Mouse (Mus musculus): ENCODE data around the gene Rps21. TPM values are rescaled to one million over a fixed set of nuclear protein-coding genes. Genes with fewer than 3 reads are reported as not detected.

The Rps21 gene
- polyA plus RNA-seq, 1 experiment = 70.2 TPM

DNA sequence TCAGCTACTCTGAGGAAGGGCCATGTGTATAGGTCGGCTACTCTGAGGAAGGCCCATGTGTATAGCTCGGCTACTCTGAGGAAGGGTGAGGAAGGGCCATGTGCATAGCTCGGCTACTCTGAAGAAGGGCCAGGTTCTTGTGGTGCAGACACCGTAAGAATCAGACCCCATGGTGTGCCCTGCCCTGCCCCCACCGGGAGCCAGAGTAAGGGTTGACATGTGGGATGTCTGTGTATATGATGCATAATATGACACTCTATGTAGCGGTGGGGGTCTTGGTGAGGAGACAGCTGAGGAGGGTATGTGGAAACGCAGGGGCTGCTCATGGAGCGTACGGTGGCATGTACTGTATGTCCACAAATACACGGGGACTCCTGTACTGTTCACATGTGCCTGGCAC, 12.2 kb downstream of the Rps21 start:
- no peak for TF ChIP-seq GATA1 (IDR thresholded peaks at IDR 0.05; ENCODE audit: low read length)

DNA sequence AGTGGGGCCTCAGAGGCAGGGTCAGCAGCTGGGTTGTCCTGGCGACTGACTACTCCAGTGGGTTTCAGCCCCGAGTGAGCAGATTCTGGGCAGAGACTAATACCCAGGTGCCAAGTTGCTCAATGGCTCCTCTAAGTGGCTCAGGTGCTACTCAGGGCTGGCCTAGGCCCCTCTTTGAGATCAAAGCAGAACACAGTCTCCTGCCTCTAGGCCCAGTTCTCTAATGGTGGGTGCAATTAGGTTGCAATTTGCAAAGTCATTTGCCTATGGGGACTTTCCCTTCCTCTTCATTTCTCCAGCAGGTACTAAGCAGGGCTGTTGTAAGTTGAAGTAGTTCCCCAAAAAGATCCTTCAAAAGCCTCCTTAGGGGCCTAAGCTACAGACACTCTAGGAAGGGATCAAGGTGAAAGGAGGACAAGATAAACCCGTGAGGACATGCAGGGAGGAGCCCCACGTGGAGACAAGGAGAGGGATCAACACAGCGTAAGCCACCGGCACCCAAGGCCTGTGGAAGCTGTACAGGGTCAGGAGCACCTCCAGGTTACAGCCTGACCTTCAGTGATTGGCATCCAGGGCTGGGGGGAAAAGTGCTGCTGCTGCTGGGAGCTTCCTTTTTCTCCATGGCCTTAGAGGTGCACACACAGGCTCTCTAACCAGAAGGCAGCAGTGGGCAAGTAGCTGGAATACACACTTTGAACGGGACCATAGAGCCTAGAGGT, 13.5 kb downstream of the Rps21 start:
- no peak for TF ChIP-seq GATA1 (IDR thresholded peaks at IDR 0.05; ENCODE audit: low read length)

DNA sequence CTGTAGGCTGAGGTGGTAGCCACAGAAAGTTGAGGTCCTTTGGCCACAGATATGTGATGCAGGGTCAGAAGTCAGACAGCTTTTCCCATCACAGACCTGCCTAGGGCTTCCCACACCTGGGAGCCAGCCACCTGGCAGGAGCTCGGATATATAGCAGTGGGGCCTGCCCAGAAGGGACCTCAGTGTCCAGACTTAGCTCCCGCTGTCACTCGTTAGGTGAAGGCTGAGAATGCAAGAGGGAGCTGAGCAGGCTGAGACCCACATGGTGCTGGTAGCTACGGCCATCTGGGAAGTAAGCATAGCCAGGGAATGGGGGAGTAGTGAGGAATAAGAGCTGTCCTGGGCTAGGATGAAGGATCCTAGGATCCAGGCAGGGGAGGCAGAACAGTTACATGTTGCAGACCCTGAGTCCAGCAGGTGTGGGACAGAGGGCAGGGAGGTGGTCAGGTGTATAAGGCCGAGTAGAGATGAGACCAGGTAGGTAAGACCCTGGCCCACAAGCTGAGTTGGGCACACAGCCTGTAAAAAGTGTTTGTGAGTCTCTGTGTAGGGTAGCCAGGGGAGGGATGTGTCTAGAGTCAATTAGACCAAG, 14.7 kb downstream of the Rps21 start:
- no peak for TF ChIP-seq GATA1 (IDR thresholded peaks at IDR 0.05; ENCODE audit: low read length)

DNA sequence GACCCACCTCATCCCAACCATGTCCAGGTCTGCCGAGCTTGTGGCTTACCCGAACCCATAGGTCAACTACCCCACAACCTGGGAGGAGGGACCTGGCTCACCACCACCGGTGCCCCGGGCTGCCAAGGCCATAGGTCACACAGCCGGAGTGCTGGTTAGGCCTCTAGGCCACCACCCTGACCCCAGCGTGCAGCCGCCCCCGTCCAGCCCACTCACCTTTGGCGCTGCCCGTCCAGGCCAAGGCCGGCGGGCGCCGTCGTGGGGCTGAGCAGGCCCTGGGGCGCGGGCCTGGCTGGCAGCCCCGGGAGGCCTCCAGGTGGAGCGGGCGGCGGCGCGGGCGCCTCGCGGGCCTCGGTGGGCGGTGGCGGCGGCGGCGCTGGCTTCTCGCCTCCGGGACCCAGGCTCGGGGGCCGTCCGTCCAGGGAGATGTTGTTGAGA, 15.7 kb downstream of the Rps21 start:
- no peak for TF ChIP-seq GATA1 (IDR thresholded peaks at IDR 0.05; ENCODE audit: low read length)

DNA sequence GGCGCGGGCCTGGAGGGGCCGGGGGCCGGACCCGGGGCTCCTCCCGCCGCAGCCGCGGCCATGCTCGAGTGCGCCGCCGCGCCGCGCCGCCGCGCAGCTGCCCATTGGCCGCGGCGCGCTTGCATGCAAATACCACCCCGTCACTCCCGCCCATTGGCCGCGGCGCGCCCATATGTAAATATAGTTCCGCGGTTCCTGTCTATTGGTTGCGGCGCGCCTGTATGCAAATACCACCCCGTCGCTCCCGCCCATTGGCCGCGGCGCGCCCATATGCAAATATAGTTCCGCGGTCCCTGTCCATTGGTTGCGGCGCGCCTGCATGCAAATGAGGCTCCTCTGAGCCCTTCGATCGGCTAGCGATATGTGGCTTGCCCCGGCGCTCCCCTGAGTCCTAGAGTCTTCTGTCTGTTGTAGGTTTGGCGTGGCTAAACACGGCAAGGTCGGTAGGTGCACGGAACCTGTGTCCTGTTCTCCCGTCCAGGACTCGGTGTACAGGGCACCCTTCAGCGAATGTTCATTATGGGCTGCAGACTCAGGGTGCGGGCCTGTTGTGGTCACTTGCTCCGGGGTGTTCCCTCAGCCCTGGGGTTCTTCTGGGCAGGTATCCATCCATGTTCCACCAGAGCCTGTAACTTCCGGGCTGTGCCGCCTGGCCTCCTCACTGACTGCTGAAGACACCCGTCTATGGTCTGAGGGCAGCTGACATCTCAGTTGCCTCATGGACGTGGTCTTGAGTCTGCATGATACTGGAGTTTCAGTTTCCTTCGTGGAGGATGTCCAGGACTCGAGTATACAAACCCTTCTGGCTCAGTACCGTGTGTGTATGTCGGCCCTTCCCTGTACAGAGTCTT, 16.4 kb downstream of the Rps21 start, which contains the start of gene Cables2:
Gene Cables2, minus strand, starts transcription at position 103 of the 851 bp plus-strand sequence.
- TF ChIP-seq GATA1 (IDR thresholded peaks at IDR 0.05; ENCODE audit: low read length) = no peak

DNA sequence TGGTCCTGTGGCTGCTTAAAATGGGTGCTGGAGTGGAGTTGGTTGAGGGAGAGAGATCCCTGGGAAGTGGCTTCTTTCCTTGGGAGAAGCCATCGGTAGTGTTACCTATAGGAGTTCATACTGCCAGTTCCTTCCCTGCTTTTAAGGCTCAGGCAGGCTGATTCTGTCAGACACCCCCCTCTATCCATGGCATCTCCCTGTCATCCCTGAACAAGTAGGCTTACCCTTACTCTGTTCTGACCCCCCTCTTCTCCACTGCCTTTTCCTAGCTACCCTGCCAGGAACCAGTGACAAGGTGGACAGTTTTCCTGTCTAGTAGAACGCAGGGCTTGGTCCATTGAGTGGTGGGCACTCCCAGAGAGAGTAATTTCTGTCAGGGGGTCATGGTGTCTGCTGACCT, 17.3 kb downstream of the Rps21 start:
- TF ChIP-seq GATA1 (IDR thresholded peaks at IDR 0.05; ENCODE audit: low read length) = no peak

DNA sequence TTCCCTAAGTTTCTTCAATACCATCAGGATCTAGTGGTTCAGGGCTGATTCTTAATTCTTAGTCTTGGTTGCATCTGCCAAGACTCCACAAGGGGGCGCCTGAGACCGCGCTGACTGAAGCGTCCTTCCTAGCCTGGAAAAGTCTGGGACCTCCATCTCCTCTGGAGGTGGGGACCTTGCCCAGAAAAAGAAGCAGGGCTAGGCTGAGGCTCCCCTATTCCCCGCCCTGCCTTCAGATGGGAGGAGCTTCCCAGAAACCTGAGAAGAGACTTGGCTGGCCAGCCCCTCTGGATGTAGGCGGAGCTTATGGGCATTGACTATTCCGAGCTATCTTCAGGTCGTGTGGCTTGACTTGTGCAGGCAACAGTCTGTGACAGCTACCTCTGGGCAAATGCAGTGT, 18.7 kb downstream of the Rps21 start:
- TF ChIP-seq GATA1 (IDR thresholded peaks at IDR 0.05; ENCODE audit: low read length) = no peak

DNA sequence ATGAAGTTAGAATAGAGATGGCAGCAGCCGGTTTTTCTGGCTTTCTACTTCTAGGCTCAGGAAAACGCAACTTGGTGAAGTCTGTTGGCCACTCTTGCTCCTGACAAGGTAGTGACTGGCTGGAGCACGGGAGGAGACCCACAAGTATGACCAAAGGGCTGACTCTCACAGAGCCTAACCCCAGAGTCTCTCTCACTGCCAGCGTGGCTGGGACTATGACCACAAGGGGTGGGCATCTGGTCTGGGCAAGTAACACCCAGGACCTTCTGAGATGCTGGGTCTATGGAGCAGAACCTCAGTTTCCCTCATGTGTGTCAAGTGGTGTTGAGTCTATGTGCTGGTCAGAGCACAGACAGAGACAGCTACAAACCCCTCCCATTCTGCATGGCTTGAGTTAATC, 19.2 kb downstream of the Rps21 start:
- no peak for TF ChIP-seq GATA1 (IDR thresholded peaks at IDR 0.05; ENCODE audit: low read length)

DNA sequence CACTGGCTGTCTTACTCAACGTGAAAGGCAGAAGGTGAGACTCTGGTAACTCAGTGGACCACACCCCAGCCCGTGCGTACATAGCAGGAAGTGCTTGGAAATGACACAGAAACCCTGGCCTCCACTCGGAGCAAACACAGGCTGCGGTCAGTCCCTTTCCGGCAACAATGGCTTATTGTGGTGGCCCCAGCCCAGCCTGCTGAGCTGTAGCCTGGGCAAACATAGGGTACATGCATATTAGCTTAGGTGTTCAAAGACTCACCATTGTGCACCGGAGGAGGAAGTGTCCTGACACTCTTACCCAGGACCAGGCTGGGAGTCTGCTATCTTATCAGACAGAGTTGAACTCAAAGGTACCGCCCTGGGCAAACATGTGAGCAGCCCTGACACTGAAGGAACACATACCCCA, 19.7 kb downstream of the Rps21 start:
- no peak for TF ChIP-seq GATA1 (IDR thresholded peaks at IDR 0.05; ENCODE audit: low read length)

DNA sequence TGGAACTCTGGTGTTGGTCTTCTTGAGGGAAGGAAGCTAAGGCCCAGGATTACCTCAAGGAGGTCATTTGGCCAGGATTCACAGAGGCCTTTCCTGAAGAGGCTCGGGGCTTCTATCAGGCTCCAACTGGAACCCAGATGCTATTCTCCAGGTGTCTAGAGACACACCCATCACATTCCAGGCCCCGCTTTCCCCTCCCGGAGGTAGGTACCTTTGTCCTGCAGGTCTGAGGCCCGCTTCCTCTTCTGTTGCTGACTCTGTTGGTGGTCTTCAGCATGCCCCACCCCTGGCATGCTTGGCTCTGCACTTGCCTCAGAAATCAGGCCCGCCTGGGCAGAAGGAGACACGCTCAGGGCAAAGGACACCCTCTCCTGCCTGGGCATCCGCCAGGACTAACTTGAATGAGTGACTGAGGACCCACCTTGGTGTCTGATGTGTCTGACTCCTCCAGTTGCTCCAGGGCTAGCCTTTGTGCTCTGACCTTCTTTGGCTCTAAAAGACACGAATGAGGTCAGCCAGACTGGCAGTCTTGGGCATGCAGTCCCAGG, 20.7 kb downstream of the Rps21 start:
- no peak for TF ChIP-seq GATA1 (IDR thresholded peaks at IDR 0.05; ENCODE audit: low read length)

DNA sequence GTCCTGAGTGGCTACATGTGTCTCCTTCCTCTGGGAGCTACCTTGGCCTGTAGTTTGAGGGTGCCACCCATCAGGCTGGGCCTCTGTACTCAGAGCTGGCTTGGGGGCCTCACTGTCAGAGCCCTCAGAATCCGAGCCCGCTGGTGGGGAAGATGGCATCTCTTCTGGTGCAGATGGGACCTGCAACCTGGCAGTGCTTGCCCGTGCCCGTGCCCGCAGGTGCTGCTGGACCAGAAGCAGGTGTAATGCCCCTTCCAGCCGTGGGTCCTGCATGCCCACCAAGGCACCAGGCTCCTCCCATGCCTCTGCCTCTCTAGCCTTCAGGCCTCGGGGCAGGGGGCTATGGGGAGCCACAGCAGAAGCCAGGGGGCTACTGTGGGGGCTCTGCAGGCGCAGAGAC, 22.1 kb downstream of the Rps21 start:
- no peak for TF ChIP-seq GATA1 (IDR thresholded peaks at IDR 0.05; ENCODE audit: low read length)

DNA sequence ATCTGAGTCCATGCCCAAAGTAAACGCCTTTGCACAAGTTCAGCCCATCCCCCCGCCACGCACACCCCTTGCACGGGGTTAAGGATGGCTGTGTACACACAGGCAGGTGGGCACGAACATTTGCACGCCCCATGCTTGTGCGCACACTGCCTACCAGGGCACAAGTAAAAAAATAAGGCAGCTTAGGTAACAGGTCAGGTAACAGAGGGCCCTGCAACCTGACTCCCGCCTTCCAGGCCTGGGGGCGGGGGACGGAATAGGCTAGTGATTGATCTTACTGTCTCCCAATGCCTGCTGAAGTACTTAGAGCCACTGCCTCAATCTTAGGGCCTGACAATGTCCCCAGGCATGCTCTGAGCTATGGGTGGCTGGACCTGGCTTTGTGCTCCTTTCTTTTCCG, 31.8 kb downstream of the Rps21 start:
- TF ChIP-seq GATA1 (IDR thresholded peaks at IDR 0.05; ENCODE audit: low read length) = no peak

DNA sequence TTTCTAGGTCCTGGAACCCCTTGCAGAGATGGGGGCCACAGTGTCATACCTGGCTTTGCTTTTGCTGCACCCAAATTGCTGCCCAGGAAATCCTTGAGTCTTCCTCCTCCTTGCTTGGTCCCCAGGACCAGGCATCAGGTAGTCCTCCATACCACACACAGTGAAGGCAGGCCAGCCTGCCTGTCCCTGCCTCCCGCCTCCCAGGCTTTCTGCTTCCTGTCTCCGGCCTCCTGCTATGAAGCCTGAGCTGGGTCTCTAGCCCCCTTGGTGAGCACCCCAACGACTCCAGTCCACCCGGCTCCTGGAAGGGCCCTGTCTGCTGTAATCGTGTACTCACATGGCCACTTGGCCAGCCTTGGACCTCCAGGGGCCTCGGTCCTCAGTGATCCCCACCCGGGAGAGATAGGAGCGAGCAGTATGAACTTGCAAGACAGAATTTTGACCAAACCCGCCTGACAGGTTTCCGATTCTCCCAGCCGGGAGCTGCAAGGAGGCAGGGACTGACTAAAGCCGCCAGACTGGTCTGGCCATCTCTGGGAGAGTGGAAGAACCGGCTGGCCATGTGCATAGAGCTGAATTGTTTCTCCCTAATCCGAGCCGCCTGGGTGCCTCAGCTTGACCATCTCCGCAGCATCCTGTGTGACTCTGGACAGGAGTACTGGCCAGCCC, 32.4 kb downstream of the Rps21 start, which contains the start of gene Rbbp8nl:
Gene Rbbp8nl, minus strand, starts transcription at position 440 of the 669 bp plus-strand sequence.
- no peak for TF ChIP-seq GATA1 (IDR thresholded peaks at IDR 0.05; ENCODE audit: low read length)

DNA sequence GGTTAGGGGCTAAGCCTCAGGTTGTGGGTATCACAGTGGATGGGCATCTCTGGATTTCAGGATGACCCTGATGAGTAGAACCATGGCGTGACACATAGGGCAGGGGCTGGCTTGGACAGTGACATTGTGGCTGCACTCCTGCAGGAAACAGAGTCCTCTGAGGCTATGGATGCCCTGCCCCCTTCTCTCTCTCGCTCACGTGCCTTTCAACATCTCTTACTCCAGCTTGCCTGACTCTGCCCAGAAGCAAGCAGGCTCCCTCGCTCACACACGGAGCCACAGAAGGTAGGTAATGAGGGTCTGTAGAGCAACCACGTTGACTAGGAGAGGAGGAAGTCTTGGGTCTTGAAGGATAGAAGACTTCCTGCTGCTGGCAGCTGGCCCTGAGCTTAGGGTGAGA, 33.3 kb downstream of the Rps21 start:
- no peak for TF ChIP-seq GATA1 (IDR thresholded peaks at IDR 0.05; ENCODE audit: low read length)

DNA sequence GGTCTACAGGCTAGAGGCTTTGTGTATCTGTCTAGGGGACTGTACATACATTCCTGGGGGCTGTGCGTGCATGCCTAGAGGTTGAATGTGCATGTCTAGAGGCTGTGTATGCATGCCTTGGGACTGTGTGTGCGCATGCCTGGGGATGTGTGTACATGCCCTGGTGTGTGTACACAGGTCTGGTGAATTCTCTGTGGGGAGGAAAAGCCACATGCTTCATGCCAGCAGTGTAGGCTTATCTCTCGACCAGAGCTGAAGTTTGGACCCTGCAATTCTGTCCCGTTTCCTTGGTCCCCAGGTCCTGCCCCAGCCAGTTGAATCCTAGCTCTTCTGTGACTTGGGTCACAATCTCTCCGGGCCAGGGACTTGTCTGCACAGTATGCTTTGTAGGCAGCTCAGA, 34.4 kb downstream of the Rps21 start:
- TF ChIP-seq GATA1 (IDR thresholded peaks at IDR 0.05; ENCODE audit: low read length) = no peak
